Mouse (Mus musculus): ENCODE measurements around the gene Cpvl. TPM values are rescaled to one million over a fixed set of nuclear protein-coding genes. Genes with fewer than 3 reads are reported as not detected.

The Cpvl gene
- polyA plus RNA-seq, 1 experiment from 2014 or later: not detected

DNA sequence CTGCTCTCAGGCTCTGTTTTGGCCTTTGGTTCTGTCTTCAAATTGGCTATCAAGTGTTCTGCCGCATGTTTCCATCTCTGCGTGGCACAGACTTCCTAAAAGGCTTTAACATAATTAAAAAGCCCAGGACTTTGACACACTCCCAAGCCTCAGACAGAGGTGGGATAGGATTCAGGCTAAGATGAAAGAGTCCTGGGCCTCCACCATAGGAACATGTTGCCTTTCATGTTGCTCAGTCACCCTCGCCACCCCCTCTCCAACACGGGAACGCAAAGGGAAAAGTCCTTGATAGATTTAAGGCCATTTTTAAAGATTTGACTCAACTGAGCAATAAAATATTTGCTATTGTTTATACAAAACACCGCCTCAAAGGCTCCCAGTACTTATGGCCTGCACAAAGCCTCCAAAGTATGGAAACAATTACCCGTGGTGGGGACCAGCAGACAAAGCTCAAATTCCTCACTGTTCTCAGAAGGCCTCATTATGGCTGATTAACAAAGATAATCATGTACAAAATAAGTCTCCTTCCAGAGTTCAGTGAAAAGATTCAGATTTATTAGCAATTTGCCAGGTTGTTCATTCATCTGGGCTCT is 80.5 kb downstream of the Cpvl start:
- no peak overlapping the region for H3K4me3 ChIP-seq
- no peak overlapping the region for H3K4me2 ChIP-seq (replicated peaks)
- no peaks in the 10 kb centered on the region for H3K36me3 ChIP-seq
- no peaks in the 10 kb centered on the region for H3K9me3 ChIP-seq
- no peaks in the 10 kb centered on the region for H3K27me3 ChIP-seq
- H3K4me1 ChIP-seq: no peaks in the 10 kb centered on the region
- 17% methylated on average over 7 of the region's 7 CpGs for WGBS
- H3K9ac ChIP-seq (replicated peaks): no peak overlapping the region
- no peak for ATAC-seq (replicated peaks)
- no peak overlapping the region for H3K27ac ChIP-seq (replicated peaks)

DNA sequence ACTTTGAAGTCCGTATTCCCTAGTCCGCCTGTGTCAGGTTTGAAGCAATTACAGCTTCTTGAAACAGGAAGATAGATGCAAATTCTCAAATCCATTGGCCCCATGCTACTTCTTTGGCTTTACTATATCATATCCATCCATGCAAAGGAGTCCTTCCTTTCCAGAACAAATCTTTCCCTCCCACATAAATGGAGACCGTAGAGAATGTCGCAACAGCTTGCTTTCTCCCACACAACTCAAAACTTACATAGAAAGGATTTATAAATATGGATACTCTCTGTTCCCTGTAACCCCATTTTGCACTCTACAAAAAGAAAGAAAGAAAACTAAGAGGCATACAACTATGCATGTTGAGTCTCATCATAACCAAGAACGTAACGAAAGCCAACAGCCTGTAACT is 81.3 kb downstream of the Cpvl start:
- H3K9me3 ChIP-seq: no peaks in the 10 kb centered on the region
- WGBS: 93% methylated on average over 6 of the region's 6 CpGs
- no peak overlapping the region for H3K27ac ChIP-seq (replicated peaks)
- ATAC-seq (replicated peaks): no peak
- no peaks in the 10 kb centered on the region for H3K36me3 ChIP-seq
- no peak overlapping the region for H3K4me2 ChIP-seq (replicated peaks)
- H3K4me3 ChIP-seq: no peak overlapping the region
- H3K4me1 ChIP-seq: no peaks in the 10 kb centered on the region
- no peaks in the 10 kb centered on the region for H3K27me3 ChIP-seq
- no peak overlapping the region for H3K9ac ChIP-seq (replicated peaks)

DNA sequence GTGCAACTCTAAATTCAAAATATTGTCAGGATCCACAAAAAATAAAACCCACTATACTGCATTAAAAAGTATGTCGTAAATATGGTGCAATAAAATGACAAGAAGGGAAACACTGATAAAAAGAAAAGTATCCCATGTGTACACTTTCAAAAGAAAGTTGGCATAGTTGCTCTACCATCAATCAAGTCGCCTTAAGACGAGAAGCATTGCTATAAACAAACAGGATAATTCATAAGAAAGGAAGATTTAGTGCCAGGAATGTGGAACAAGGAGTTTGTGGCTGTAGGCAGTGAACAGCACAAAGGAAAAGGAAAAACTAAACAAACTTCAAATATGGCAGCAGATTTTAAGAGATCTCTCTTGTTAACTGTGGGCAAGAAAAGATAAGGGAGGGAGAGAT is 84.7 kb downstream of the Cpvl start:
- Histone ChIP-seq H3K4me1 (no peaks in the 10 kb centered on the region), H3K4me2 (replicated peaks) (no peak overlapping the region), H3K4me3 (no peak overlapping the region), H3K9me3 (no peaks in the 10 kb centered on the region), H3K27ac (replicated peaks) (no peak overlapping the region), H3K27me3 (no peaks in the 10 kb centered on the region), H3K36me3 (no peaks in the 10 kb centered on the region), H3K9ac (replicated peaks) (no peak overlapping the region)
- ATAC-seq (replicated peaks): no peak
- WGBS: 78% methylated on average over 3 of the region's 3 CpGs

DNA sequence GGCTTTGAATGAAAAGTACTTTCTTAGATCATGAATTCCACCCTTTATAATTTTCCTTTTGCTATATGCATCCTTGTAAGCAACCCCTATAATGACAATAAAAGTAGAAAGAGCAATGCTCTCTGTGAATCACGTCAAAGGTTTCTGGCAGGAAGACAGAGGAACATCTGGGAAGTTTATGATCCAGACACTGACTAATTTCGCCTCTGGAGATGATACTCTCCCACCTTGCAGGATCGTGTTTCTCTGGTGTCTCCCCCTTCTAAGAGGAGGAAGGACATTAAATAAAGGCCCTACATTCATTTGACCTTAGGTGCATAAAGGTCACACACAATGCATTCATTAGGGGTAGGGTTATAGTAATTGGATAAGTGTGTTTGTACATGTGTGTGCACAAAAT is 87.4 kb downstream of the Cpvl start:
- no peak for ATAC-seq (replicated peaks)

DNA sequence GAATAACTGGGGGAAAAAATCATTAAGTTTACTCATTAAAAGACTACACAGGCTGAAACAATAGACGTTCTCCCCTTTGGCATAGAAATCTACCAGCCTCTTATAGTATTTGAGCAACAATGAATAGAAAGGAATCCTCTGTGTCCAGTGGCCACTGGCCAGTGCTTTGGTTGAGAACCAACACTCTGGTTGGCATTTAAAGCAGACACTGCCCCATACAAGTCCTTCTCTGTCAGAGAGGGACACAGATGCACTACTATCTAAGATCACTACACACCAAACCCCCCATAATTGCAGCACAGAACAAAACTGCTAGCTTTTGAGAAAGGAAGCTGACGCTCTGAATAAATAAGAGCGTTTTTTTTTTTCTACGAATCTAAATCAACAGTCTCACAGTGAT is 93.5 kb downstream of the Cpvl start:
- Histone ChIP-seq H3K9me3 (no peaks in the 10 kb centered on the region), H3K27ac (replicated peaks) (0 out of 2 replicates have a peak overlapping the region, but pooled peaks have one; percentile 1), H3K4me1 (peaks cover 20% of the 10 kb centered on the region), H3K4me3 (no peak overlapping the region), H3K36me3 (no peaks in the 10 kb centered on the region), H3K4me2 (replicated peaks) (no peak overlapping the region), H3K9ac (replicated peaks) (no peak overlapping the region), H3K27me3 (no peaks in the 10 kb centered on the region)
- no peak for ATAC-seq (replicated peaks)
- 40% methylated on average over 4 of the region's 4 CpGs for WGBS

More for the DNA sequence above, 87.4 kb downstream of the Cpvl start:
- Histone ChIP-seq H3K27me3 (no peaks in the 10 kb centered on the region), H3K4me2 (replicated peaks) (no peak overlapping the region), H3K27ac (replicated peaks) (no peak overlapping the region), H3K9me3 (no peaks in the 10 kb centered on the region), H3K36me3 (no peaks in the 10 kb centered on the region), H3K4me1 (no peaks in the 10 kb centered on the region), H3K9ac (replicated peaks) (no peak overlapping the region), H3K4me3 (no peak overlapping the region)
- WGBS: 78% methylated on average over 3 of the region's 3 CpGs

DNA sequence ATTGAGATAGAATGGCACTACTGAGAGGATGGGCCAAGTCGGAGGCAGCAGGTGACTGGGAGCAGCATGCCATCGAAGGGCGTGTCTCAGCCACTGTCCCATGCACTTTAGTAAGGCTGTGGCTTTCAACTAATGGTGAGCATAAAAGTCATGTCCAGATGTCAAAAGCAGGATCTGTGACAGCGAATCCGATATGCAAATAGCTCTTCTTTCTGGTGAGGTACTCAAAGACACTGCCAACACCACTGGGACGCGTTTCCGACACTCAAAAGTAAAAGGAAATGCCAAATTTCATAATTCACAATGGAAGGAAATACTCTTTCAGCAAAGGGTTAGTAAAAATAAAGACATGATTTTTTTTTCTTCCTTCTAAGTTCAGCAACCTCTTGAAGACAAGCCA is 94.0 kb downstream of the Cpvl start:
- Histone ChIP-seq H3K27me3 (no peaks in the 10 kb centered on the region), H3K27ac (replicated peaks) (no peak overlapping the region), H3K4me3 (no peak overlapping the region), H3K9me3 (no peaks in the 10 kb centered on the region), H3K4me2 (replicated peaks) (no peak overlapping the region), H3K36me3 (no peaks in the 10 kb centered on the region), H3K4me1 (peaks cover 20% of the 10 kb centered on the region), H3K9ac (replicated peaks) (no peak overlapping the region)
- no peak for ATAC-seq (replicated peaks)
- 80% methylated on average over 8 of the region's 8 CpGs for WGBS

DNA sequence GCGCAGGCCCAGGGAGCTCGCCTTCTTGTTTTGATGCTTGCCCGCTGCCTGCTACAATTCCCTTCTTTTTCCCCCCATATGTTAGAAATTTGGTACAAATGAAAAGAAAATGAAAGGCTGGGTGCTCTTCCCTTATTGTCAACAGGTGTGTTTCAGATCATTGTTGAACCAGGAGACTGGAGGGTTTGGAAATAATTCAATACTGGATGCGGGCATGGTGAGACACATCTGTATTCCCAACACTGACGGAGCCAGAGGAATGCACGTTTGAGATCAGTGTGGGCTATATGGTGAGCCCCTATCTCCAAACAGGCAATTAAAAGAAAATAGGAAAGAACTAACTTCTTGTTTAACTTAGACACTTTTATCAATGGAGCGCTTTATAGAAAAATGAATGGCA is 95.1 kb downstream of the Cpvl start:
- H3K27me3 ChIP-seq: no peaks in the 10 kb centered on the region
- ATAC-seq (replicated peaks): no peak
- H3K36me3 ChIP-seq: no peaks in the 10 kb centered on the region
- 90% methylated on average over 7 of the region's 7 CpGs for WGBS
- no peak overlapping the region for H3K9ac ChIP-seq (replicated peaks)
- no peak overlapping the region for H3K27ac ChIP-seq (replicated peaks)
- no peaks in the 10 kb centered on the region for H3K9me3 ChIP-seq
- H3K4me1 ChIP-seq: peaks cover 20% of the 10 kb centered on the region
- H3K4me3 ChIP-seq: no peak overlapping the region
- no peak overlapping the region for H3K4me2 ChIP-seq (replicated peaks)

DNA sequence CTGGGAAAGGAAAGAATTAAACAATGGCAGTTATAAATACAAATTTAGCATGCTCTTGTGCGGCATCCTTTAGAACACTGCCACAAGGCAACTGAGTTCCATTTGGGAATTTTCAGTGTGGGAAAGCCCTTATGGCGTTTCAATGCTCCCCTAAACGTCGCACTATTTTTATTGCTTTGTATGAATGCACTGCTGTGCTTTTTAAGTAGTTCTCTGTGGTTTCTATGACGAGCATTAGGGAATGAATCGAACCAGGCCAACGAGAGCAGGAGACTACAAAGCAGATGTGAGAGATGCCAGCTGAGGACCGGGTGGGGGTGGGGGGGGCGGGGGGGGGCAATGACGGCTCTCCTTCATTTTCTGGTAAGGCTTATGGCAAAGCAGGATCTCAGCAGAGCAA is 96.8 kb downstream of the Cpvl start:
- no peaks in the 10 kb centered on the region for H3K9me3 ChIP-seq
- peak; percentile 48; the same call in 1 of the 2 replicates for ATAC-seq (replicated peaks)
- WGBS: 8% methylated on average over 10 of the region's 10 CpGs
- no peak overlapping the region for H3K9ac ChIP-seq (replicated peaks)
- no peak overlapping the region; the same call in 1 of the 2 replicates for H3K27ac ChIP-seq (replicated peaks)
- H3K4me2 ChIP-seq (replicated peaks): peak overlapping the region; percentile 46
- H3K4me1 ChIP-seq: peaks cover 20% of the 10 kb centered on the region
- H3K4me3 ChIP-seq: no peak overlapping the region
- no peaks in the 10 kb centered on the region for H3K36me3 ChIP-seq
- no peaks in the 10 kb centered on the region for H3K27me3 ChIP-seq

DNA sequence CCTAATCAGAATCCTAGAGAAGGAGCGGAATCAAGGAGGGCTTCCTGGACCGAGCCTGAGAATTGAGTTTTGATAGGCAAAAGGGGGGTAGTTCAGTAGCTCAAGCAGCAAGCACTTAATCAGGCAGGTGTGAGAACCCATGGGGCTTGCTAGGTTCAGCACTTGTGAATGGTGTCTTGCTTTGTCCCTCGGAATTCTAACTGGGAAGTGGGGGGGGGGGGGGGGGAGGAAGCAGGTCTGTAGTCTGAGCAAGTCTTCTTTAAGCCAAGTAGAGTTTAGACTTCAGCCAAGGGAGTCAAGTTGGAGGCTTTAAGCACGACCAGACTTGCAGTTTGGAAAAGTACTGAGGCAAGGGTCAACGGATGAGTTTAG is 97.2 kb downstream of the Cpvl start:
- 0 out of 2 replicates have a peak overlapping the region, but pooled peaks have one; percentile 33 for H3K9ac ChIP-seq (replicated peaks)
- H3K4me3 ChIP-seq: peak overlapping the region; percentile 31
- H3K27me3 ChIP-seq: no peaks in the 10 kb centered on the region
- H3K9me3 ChIP-seq: no peaks in the 10 kb centered on the region
- H3K27ac ChIP-seq (replicated peaks): peak overlapping the region; percentile 51; the same call in 1 of the 2 replicates
- peak; percentile 13; the same call in 1 of the 2 replicates for ATAC-seq (replicated peaks)
- WGBS: 8% methylated on average over 5 of the region's 5 CpGs
- no peaks in the 10 kb centered on the region for H3K36me3 ChIP-seq
- peaks cover 20% of the 10 kb centered on the region for H3K4me1 ChIP-seq
- H3K4me2 ChIP-seq (replicated peaks): peak overlapping the region; percentile 46

DNA sequence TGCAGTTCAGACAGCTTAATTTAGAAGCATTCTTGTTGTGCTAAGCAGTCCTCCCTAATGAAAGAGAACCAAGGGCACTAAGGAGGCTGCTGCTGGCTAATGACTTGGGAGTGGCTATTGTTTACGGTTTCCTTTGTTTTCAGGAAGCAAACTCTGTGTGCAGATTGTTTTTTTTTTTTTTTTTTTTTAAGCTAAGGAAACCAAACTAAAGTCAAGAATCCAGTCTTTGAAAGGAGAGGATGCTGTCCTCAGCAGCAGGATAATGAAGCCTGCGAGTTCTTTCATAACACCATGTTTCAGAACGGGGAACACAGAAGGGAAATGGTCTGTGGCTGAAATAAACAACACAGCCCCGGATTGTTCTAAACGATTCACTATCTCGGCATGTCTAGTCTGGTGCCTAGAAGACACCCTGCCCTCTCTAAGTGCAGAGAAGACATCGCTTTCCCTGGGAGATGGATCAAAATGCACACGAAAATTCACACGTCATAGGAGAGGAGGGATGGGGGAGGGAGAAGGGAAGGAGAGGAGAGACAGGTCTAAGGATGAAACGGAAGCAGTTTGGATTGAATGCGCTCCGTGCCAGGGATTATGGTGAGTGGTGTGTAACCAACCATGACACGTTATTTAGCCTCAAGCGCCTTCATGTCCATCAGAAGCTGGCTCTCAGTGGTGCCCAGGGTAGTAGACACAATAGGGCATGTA is 97.8 kb downstream of the Cpvl start:
- H3K9ac ChIP-seq (replicated peaks): peak overlapping the region; percentile 33; the same call in 1 of the 2 replicates
- peak overlapping the region; percentile 51 for H3K27ac ChIP-seq (replicated peaks)
- H3K27me3 ChIP-seq: no peaks in the 10 kb centered on the region
- H3K4me2 ChIP-seq (replicated peaks): peak overlapping the region; percentile 46
- ATAC-seq (replicated peaks): peak; percentile 66
- peaks cover 20% of the 10 kb centered on the region for H3K4me1 ChIP-seq
- no peaks in the 10 kb centered on the region for H3K9me3 ChIP-seq
- WGBS: 1% methylated on average over 14 of the region's 14 CpGs
- no peaks in the 10 kb centered on the region for H3K36me3 ChIP-seq
- peak overlapping the region; percentile 31 for H3K4me3 ChIP-seq

DNA sequence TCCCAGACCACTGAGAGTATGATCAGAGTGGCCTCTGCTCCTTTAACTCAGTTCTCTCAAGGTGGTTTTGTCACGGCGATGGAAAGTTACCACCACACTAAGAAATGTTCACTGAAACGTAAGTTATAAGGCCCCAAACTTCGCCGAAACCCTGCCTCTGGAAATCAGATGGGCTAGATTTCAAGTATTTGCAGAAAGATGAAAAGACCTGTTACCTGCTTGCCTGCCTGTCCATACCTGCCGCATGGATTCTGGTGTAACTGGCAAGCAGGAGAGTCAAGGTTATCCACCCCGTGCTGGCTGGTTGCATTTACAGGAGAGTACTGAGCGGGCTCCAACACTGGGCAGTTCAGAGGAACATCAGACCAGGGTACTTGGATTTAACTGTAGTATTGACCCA is 98.9 kb downstream of the Cpvl start:
- Histone ChIP-seq H3K4me1 (peaks cover 14% of the 10 kb centered on the region), H3K36me3 (no peaks in the 10 kb centered on the region), H3K27me3 (no peaks in the 10 kb centered on the region), H3K9me3 (no peaks in the 10 kb centered on the region), H3K9ac (replicated peaks) (no peak overlapping the region), H3K4me3 (no peak overlapping the region), H3K4me2 (replicated peaks) (no peak overlapping the region), H3K27ac (replicated peaks) (no peak overlapping the region)
- ATAC-seq (replicated peaks): no peak
- WGBS: 90% methylated on average over 8 of the region's 8 CpGs

DNA sequence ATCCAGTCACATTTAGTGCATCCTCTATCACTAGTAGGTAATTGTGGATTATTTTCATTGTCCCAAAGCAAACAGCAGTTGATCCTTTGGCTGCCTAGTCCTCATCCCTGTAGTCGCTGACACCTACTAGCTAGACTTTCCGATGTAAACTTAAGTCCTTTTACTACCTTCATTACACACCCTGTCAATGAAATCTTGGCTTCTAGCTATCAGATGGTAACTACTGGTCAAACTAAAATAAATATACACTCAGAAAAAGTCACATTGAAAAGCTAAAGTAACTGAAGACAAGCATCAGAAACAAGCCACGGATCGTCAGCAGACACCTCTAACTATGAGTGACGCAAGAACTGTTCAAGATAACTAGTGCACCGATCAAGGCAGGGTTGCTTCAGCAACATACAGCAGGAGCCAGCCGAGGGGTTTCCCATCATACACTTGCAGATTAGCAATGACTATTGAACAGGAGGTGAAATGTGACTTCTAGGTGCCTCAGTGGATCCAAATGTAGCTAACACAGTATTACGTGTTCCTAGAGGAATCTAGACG is 103.5 kb downstream of the Cpvl start:
- Histone ChIP-seq H3K4me1 (no peaks in the 10 kb centered on the region), H3K27me3 (no peaks in the 10 kb centered on the region), H3K27ac (replicated peaks) (no peak overlapping the region), H3K36me3 (no peaks in the 10 kb centered on the region), H3K9me3 (no peaks in the 10 kb centered on the region), H3K4me2 (replicated peaks) (no peak overlapping the region), H3K4me3 (no peak overlapping the region), H3K9ac (replicated peaks) (no peak overlapping the region)
- 92% methylated on average over 9 of the region's 9 CpGs for WGBS
- ATAC-seq (replicated peaks): no peak

All from forebrain, embryonic 15.5 days (tissue).